Mouse (Mus musculus): ENCODE measurements at regions not wholly inside any gene's neighbourhood (a gene's known extent, or its start where the extent isn't known, plus 50 kb on each side); places are given as distances from the start of the nearest gene placed in this dataset.

DNA sequence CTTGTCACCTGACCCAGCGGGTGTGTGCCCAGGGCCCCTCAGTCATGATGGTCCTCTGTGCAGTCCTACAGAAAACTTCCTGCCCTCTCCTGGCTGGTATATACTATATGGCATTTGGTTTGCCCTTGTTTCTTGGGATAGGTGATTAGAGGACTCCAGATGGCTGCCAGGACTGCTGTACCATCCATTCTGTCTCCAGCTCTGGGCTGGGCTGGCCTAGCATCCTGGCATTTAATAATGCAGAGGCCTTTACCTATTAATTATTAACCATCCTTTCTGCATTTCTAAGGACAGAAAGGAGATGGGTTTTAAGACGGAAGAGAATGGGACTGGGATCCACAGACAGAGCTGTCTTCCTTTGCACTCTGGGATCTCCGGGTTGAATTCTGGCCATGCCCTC lies 288.7 kb upstream of the Myt1l start:
- TF ChIP-seq CTCF (conservative IDR thresholded peaks at IDR 0.05; ENCODE audit: low read length) (no peak), POU5F1 (IDR thresholded peaks at IDR 0.05; ENCODE audit: borderline replicate concordance, low read length) (no peak), NANOG (IDR thresholded peaks at IDR 0.05; ENCODE audit: borderline replicate concordance, low read length) (no peak)

Measured in E14TG2a.4 (cell line).